Mouse (Mus musculus): ENCODE results near the gene Lrig3. TPM values are rescaled to one million over a fixed set of nuclear protein-coding genes. Genes with fewer than 3 reads are reported as not detected.

Gene Lrig3
- total RNA-seq, 2 experiments from 2014 or later: 1.7 to 2.3 TPM

GRCm38 (mm10) chr10:125961411-125962107 is 4.4 kb upstream of the Lrig3 start:
- no peak for DNase-seq

GRCm38 (mm10) chr10:125964709-125965108 is 1.3 kb upstream of the Lrig3 start:
- intact Hi-C loops (cut with DNase I): no loop called here
- DNase-seq: no peak

More at GRCm38 (mm10) chr10:125961411-125962107, 4.4 kb upstream of the Lrig3 start:
- intact Hi-C loops (cut with DNase I): no loop called here

- peak; percentile 18 to 20 for DNase-seq
- intact Hi-C loops (cut with DNase I): no loop called here
These were observed 698 bp downstream of the Lrig3 start for GRCm38 (mm10) chr10:125966481-125967251.

GRCm38 (mm10) chr10:125967436-125968160 is 1.6 kb downstream of the Lrig3 start:
- intact Hi-C loops (cut with DNase I): no loop called here
- DNase-seq: no peak

- intact Hi-C loops (cut with DNase I): no loop called here
- DNase-seq: no peak
These were observed 2.5 kb downstream of the Lrig3 start for GRCm38 (mm10) chr10:125968191-125969132.

- no peak for DNase-seq
- intact Hi-C loops (cut with DNase I): no loop called here
These were observed 3.1 kb downstream of the Lrig3 start for GRCm38 (mm10) chr10:125969133-125969490.

GRCm38 (mm10) chr10:125970031-125970430 is 4.1 kb downstream of the Lrig3 start:
- intact Hi-C loops (cut with DNase I): no loop called here
- no peak for DNase-seq

- intact Hi-C loops (cut with DNase I): no loop called here
- no peak for DNase-seq
These were observed 4.5 kb downstream of the Lrig3 start for GRCm38 (mm10) chr10:125970500-125970899.

- intact Hi-C loops (cut with DNase I): no loop called here
These were observed 7.8 kb downstream of the Lrig3 start for GRCm38 (mm10) chr10:125973726-125974125.

GRCm38 (mm10) chr10:125981938-125982337 is 16.0 kb downstream of the Lrig3 start:
- no peak for DNase-seq
- intact Hi-C loops (cut with DNase I): no loop called here

More at GRCm38 (mm10) chr10:125973726-125974125, 7.8 kb downstream of the Lrig3 start:
- no peak for DNase-seq

- intact Hi-C loops (cut with DNase I): no loop called here
- DNase-seq: no peak
These were observed 18.6 kb downstream of the Lrig3 start for GRCm38 (mm10) chr10:125984473-125985035.

GRCm38 (mm10) chr10:125985795-125986194 is 19.8 kb downstream of the Lrig3 start:
- intact Hi-C loops (cut with DNase I): no loop called here
- no peak for DNase-seq

GRCm38 (mm10) chr10:125986443-125986842 is 20.5 kb downstream of the Lrig3 start:
- intact Hi-C loops (cut with DNase I): no loop called here
- no peak for DNase-seq

GRCm38 (mm10) chr10:125987307-125987706 is 21.3 kb downstream of the Lrig3 start:
- intact Hi-C loops (cut with DNase I): no loop called here
- no peak for DNase-seq

GRCm38 (mm10) chr10:125988037-125988436 is 22.1 kb downstream of the Lrig3 start:
- intact Hi-C loops (cut with DNase I): no loop called here
- DNase-seq: no peak

GRCm38 (mm10) chr10:125989890-125990289 is 23.9 kb downstream of the Lrig3 start:
- intact Hi-C loops (cut with DNase I): loop anchor here (10.0 kb wide), 1 partner anchor 265 kb away; no protein-coding TSS in a partner anchor
- no peak for DNase-seq

- no peak for DNase-seq
- intact Hi-C loops (cut with DNase I): loop anchor here (10.0 kb wide), 1 partner anchor 266 kb away; no protein-coding TSS in a partner anchor
These were observed 24.4 kb downstream of the Lrig3 start for GRCm38 (mm10) chr10:125990394-125990793.

- intact Hi-C loops (cut with DNase I): loop anchor here (10.0 kb wide), 1 partner anchor 267 kb away; no protein-coding TSS in a partner anchor
- no peak for DNase-seq
These were observed 25.9 kb downstream of the Lrig3 start for GRCm38 (mm10) chr10:125991819-125992218.

GRCm38 (mm10) chr10:125994855-125995254 is 28.9 kb downstream of the Lrig3 start:
- DNase-seq: no peak
- intact Hi-C loops (cut with DNase I): loop anchor here (2.0 to 10.0 kb wide), 2 partner anchors 210 to 270 kb away; no protein-coding TSS in a partner anchor
